Mouse (Mus musculus) urinary bladder, adult 2 months (tissue): ENCODE data around the gene Calcoco2. TPM values are rescaled to one million over a fixed set of nuclear protein-coding genes. Genes with fewer than 3 reads are reported as not detected.
A peak's percentile ranks its signal among the peaks of the same experiment; 100 is the strongest.

Experiments used
- DNase-seq: peaks from one replicate; pipeline ENCODE4 v3.0.0; 2022; ENCODE audit warnings: low spot score
- polyA plus RNA-seq: library from polyadenylated mRNA; depleted of rRNA; stranded (reverse); fragments of >200 nt; gene quantifications from 2 replicates; pipeline ENCODE4 v1.2.3, GENCODE M21; 2012; rRNA removed

Gene Calcoco2
- polyA plus RNA-seq, 1 experiment: 0.03 TPM

DNA sequence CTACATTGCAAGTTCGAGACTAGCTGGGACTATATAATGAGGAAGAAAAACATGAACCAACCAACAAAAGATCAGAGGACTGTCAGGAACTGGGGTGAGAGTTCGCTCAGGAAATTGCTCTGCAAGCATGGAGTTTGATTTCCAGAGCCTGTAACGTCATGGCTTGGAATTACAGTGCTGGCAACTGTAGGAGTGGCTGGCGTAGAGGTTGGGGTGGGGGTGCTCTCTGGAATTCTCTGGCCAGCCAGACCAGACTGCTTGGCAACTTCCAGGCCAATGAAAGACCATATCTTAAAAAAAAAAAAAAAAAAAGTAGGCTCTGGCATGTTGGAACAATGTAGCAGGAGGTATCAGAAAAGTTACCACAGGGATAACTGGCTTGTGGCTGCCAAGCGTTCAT is 31.0 kb downstream of the Calcoco2 start:
- no peak for DNase-seq

- no peak for DNase-seq
Measured at GRCm38 (mm10) chr11:96076221-96077105, 35.3 kb downstream of the Calcoco2 start.

DNA sequence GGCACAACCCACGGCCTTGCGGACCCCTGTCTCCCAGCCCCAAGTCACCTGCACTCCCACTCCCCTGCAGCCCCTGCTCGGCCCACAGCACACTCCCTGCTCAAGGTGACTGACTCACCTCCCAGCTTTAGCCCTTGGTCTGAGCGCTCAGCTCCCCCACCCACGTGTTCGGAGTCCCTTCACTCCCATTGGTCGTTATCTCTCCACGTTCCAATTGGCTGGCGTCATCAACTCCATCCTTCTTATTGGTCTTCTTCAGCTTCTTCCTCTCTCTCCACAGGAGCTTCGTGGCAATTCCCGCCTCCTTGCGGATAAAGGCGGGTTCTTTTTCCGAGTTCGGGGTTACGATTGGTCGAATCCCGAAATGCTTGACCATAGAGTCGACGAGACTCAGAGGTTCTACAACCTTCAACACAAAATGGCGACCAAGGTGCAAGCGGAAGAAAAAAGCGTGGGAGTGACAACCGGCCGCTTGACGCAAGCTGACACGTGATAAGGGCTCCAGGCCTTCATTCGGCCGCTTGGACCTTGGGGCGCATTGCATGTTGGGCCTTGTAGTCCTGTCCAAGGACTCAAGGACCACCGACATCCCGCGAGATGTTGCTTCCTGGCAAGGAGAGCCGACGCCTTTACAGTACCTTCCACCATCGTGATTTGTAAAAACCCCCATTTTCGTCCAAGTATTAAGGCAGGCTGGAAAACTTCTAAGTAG is 36.1 kb downstream of the Calcoco2 start, which contains the start of gene Atp5g1:
TSS of gene Atp5g1 (minus strand) at position 162 of the 712 bp plus-strand sequence.
- DNase-seq: peak; percentile 76

- DNase-seq: no peak
Measured at GRCm38 (mm10) chr11:96075177-96075508, 36.6 kb downstream of the Calcoco2 start.

DNA sequence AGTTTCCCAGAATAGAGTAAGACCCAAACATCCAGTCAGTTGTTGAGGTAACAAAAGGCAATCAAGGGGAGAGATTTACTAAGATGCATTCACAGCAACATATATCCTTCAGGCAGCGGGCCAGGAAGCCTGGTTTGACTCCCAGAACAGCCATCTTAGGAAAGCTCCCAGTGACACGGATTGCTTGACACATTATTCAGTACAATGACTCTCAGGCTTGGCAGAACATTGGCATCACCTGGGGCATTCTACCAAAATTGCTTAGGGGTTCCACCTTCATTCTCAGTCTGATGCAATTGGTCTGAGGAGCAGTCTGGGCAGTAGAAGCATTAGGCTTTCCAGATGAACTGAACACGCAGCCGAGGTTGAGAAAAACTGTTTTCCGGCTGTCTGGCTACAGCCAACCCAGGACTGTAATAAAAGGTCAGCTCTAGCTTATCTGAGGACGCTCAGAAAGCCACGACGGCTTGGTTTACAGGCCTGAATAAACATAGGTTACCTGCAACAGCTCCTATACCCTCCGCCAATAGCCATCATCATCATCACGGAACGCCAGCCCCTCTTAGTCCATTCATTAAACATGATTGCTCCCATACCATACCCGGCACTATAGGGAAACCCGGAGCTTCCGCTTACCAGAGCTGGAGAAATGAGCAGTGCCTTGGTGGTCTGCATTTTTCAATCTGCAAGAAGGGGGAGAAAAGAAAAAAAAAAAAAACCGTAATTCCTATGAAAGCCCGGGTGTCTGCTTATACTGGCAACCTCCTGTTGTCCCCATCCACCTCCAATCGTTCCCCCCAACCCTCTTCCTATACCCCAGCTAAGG is 37.2 kb downstream of the Calcoco2 start:
- no peak for DNase-seq

GRCm38 (mm10) chr11:96073295-96073993 is 38.3 kb downstream of the Calcoco2 start:
- no peak for DNase-seq

DNA sequence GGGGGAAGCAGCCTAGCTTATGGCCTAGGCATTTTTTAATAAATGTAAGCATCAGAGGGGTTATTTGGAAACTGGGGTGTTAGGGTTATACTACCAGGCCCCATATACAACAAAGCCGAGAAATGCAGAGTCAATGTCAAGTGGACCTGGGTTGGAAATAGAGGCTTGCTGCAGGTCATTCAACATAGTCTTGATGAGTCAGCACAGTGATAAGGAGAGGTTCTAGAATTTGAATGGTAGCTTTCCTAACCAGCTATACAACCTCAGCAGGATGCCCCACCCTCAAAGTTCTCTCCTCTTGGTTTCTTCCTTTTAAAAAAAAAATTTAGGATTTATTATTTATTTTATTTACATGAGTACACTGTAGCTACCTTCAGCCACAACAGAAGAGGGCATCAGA is 40.8 kb downstream of the Calcoco2 start:
- DNase-seq: no peak

DNA sequence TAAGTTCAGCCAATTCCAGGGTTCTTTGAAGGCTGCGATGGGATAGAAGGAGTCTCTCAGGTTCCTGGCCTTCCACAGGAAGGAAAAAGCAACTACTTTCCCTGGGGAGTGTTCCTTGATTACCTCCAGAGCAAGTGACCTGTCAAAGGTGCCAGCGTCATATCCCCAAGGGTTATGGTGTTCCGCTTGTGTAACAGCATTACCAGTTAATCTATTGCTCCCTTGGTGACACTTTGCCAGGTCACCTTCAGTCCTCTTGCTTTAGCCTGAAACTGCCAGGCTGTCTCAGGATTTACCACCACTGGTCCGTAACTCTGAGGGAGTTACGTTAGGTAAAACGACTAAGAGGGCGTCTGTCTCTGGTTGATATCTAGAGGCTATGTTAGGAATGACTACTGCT is 41.4 kb downstream of the Calcoco2 start:
- no peak for DNase-seq

GRCm38 (mm10) chr11:96068231-96068630 is 43.5 kb downstream of the Calcoco2 start:
- DNase-seq: no peak

DNA sequence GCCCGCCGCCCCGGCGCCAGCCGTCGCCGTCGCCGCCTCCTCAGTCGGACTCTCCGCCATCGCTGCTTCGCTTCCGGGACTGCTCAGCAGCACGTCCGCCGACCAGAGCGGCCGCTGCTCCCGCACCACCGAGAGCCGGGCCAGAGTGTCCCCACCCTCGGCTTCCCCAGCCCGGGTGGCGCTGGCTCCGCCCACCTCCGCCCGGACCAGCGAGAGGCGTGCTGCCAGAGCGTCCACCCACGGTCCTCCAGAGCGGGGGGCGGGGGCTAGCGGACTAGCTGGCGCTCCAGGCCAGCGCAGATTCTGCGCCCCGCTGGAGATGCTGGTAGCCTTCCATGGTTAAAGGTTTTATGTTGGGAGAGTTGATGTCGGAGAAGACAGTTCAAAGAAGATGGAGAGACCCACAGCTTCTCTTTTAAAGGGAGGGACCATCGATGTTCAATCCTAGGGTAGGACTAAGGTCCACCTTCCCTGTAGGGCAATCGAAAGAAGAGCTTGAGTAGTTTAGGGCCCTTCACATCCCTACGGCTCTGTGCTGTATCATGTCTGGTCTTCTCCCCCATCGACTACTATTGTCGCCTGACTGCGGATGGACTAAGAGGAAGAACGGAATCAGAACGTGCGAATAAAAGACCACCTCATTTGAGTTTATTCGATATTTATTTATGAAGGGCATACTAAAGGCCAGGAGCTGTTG is 46.4 kb downstream of the Calcoco2 start, which contains the start of gene Ube2z:
TSS of gene Ube2z (minus strand) at position 174 of the 697 bp plus-strand sequence.
- DNase-seq: peak; percentile 95

- DNase-seq: no peak
Measured at GRCm38 (mm10) chr11:96064521-96065214, 47.1 kb downstream of the Calcoco2 start.

DNA sequence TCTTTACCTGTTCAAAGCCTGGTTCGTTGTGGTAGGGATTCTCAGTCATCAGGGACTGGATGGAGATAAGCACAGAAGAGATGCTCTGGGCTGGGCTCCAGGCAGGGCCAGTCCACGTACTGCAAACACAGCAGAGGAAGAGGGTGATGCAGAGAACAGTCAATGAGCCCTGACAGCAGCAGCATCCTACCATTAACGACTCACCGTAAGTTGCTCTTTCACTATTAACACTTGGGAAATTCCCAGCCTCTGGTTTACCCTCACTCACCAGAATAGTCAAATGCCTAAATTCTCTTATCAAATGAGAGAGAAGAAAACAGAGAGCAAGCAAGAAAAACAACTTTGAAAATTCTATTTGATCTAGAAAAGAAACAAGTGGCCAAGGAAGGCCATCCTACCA is 53.5 kb downstream of the Calcoco2 start:
- DNase-seq: no peak

GRCm38 (mm10) chr11:96050854-96051253 is 60.9 kb downstream of the Calcoco2 start:
- DNase-seq: no peak

GRCm38 (mm10) chr11:96049939-96050338 is 61.8 kb downstream of the Calcoco2 start:
- DNase-seq: no peak

Other genes with a start within 250 kb of the Calcoco2 start
- gene B4galnt2, start 197.1 kb downstream of the Calcoco2 start, polyA plus RNA-seq: not detected in 2 replicates
- 0.33 and 0.41 TPM in 2 replicates for gene Igf2bp1, start 106.0 kb downstream of the Calcoco2 start, polyA plus RNA-seq
- not detected in 2 replicates for gene Gip, start 87.4 kb downstream of the Calcoco2 start, polyA plus RNA-seq
- gene Snf8, start 77.1 kb downstream of the Calcoco2 start, polyA plus RNA-seq: 50.3 and 53.7 TPM in 2 replicates
- gene Ube2z, start 46.6 kb downstream of the Calcoco2 start, polyA plus RNA-seq: 56.8 and 65.1 TPM in 2 replicates
- gene Atp5g1, start 36.3 kb downstream of the Calcoco2 start, polyA plus RNA-seq: 217 and 242 TPM in 2 replicates
- 0.04 TPM in 2 replicates for gene Ttll6, start 21.8 kb upstream of the Calcoco2 start, polyA plus RNA-seq
- 1.5 and 1.7 TPM in 2 replicates for gene Hoxb13, start 82.4 kb upstream of the Calcoco2 start, polyA plus RNA-seq
- 2.7 and 3.2 TPM in 2 replicates for gene Hoxb9, start 159.5 kb upstream of the Calcoco2 start, polyA plus RNA-seq
- gene Hoxb8, start 169.9 kb upstream of the Calcoco2 start, polyA plus RNA-seq: 12.0 and 13.4 TPM in 2 replicates
- 9.5 and 9.6 TPM in 2 replicates for gene Hoxb7, start 174.7 kb upstream of the Calcoco2 start, polyA plus RNA-seq
- 12.9 and 13.7 TPM in 2 replicates for gene Hoxb6, start 180.5 kb upstream of the Calcoco2 start, polyA plus RNA-seq
- 5.8 and 7.4 TPM in 2 replicates for gene Hoxb5, start 191.4 kb upstream of the Calcoco2 start, polyA plus RNA-seq
- 6.8 and 7.6 TPM in 2 replicates for gene Hoxb4, start 206.3 kb upstream of the Calcoco2 start, polyA plus RNA-seq
- 11.4 and 11.8 TPM in 2 replicates for gene Hoxb3, start 211.4 kb upstream of the Calcoco2 start, polyA plus RNA-seq
- 14.3 and 18.1 TPM in 2 replicates for gene Hoxb2, start 238.6 kb upstream of the Calcoco2 start, polyA plus RNA-seq